Mouse (Mus musculus) heart, adult 2 months (tissue): ENCODE measurements at regions not wholly inside any gene's neighbourhood (a gene's known extent, or its start where the extent isn't known, plus 50 kb on each side); places are given as distances from the start of the nearest gene placed in this dataset.

Source experiments
- CTCF ChIP-seq: fragments of 200-600 bp; IDR thresholded peaks from 2 replicates; pipeline ENCODE4 v1.8.1; 2022; ENCODE audit warnings: antibody characterized with exemption, mild to moderate bottlenecking, moderate library complexity
- EP300 ChIP-seq: fragments of 200-500 bp; IDR thresholded peaks from 2 replicates; pipeline ENCODE4 v1.6.1; 2011; ENCODE audit warnings: low read depth, low read length, control low read depth; ENCODE audit not compliant: insufficient read depth
- POLR2A ChIP-seq: fragments of 200-500 bp; IDR thresholded peaks from 2 replicates; pipeline ENCODE4 v1.6.1; 2011; ENCODE audit warnings: mild to moderate bottlenecking, low read depth, low read length, control low read depth; ENCODE audit not compliant: insufficient read depth

DNA sequence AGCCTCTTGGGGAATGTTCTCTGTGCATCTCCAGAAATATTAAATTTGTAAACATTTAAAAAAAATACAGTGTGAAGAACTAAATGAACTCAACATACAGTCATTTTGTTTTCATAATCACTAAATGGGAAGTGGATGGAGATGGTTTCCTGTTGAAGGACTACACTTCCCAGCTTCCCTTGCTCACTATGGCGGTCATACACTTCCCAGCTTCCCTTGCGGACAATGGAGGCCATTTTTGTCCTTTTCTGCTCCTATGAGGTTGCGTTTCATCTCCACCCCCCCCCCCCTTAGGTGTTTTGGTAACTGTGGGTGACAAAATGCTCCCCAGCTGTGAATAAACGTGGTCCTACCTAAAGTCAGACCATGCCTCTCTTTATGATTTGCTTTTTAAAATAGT lies 119.2 kb downstream of the Tex29 start:
- TF ChIP-seq CTCF (no peak), EP300 (no peak), POLR2A (no peak)
